Comparison of ENCODE assay signal across 7 mouse cellular contexts in the genomic region with DNA sequence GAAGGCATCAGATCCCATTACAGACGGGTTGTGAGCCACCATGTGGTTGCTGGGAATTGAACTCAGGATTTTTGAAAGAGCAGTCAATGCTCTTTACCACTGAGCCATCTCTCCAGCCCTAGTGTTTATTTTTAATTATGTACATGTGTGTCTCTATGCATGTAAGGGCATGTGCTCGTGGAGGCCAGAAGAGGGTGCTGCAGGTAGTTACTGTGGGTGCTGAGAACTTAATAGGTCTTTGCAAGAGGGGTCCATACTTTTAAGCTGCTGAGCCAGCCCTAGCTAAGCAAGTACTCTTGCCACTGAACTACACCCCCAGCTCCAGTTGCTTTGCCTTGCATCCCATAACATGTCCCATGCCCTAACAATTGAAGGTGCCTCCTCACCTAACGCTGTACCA. TPM values are rescaled to one million over a fixed set of nuclear protein-coding genes. Genes with fewer than 3 reads are reported as not detected.
DNase-seq lines count a peak whose midpoint lies in the region; ATAC-seq lines count a peak whose summit lies in the region.

No protein-coding gene starts in this region.

- no peak for ATAC-seq in megakaryocyte, adult 5-6 weeks (ENCODE audit: poor library complexity, severe bottlenecking)
- ATAC-seq in embryonic facial prominence, embryonic 15.5 days (ENCODE audit: insufficient number of reproducible peaks, low FRiP score, low TSS enrichment, low read depth) = no peak
- ATAC-seq in limb, embryonic 12.5 days (ENCODE audit: insufficient number of reproducible peaks, insufficient read depth, low FRiP score, low TSS enrichment, low read depth) = no peak

- H3K9me3 ChIP-seq in megakaryocyte, embryonic 14.5 days = no peaks in the 10 kb centered on the region
- H3K9me3 ChIP-seq in embryonic facial prominence, embryonic 15.5 days (replicated peaks) = no peaks in the 10 kb centered on the region
- no peaks in the 10 kb centered on the region for H3K9me3 ChIP-seq in limb, embryonic 12.5 days

- 0 out of 2 replicates have a peak overlapping the region, but pooled peaks have one; percentile 74 for H3K9ac ChIP-seq in embryonic facial prominence, embryonic 15.5 days
- H3K9ac ChIP-seq in limb, embryonic 12.5 days (replicated peaks) = no peak overlapping the region

- H3K27me3 ChIP-seq in megakaryocyte, embryonic 14.5 days (replicated peaks) = no peaks in the 10 kb centered on the region
- no peaks in the 10 kb centered on the region for H3K27me3 ChIP-seq in embryonic facial prominence, embryonic 15.5 days
- H3K27me3 ChIP-seq in limb, embryonic 12.5 days = no peaks in the 10 kb centered on the region
- H3K27me3 ChIP-seq in splenic B cell, adult 2 months (ENCODE audit: control insufficient read depth, insufficient read depth, low read length, poor library complexity, severe bottlenecking) = no peaks in the 10 kb centered on the region

- WGBS in embryonic facial prominence, embryonic 15.5 days = 69% methylated on average over 3 of the region's 3 CpGs
- WGBS in limb, embryonic 12.5 days = 78% methylated on average over 3 of the region's 3 CpGs

- H3K4me2 ChIP-seq in embryonic facial prominence, embryonic 15.5 days (replicated peaks) = peak overlapping the region; percentile 88
- H3K4me2 ChIP-seq in limb, embryonic 12.5 days = peak overlapping the region; percentile 85

- H3K4me1 ChIP-seq in megakaryocyte, embryonic 14.5 days = peaks cover 80% of the 10 kb centered on the region
- peaks cover 20% of the 10 kb centered on the region for H3K4me1 ChIP-seq in embryonic facial prominence, embryonic 15.5 days
- H3K4me1 ChIP-seq in limb, embryonic 12.5 days (replicated peaks) = peaks cover 16% of the 10 kb centered on the region

- peak overlapping the region; percentile 96 for H3K4me3 ChIP-seq in megakaryocyte, embryonic 14.5 days (replicated peaks)
- peak overlapping the region; percentile 69 for H3K4me3 ChIP-seq in embryonic facial prominence, embryonic 15.5 days (replicated peaks)
- peak overlapping the region; percentile 69 for H3K4me3 ChIP-seq in limb, embryonic 12.5 days (replicated peaks)

- H3K36me3 ChIP-seq in megakaryocyte, embryonic 14.5 days (replicated peaks; ENCODE audit: low read length) = peaks cover 82% of the 10 kb centered on the region
- peaks cover 70% of the 10 kb centered on the region for H3K36me3 ChIP-seq in embryonic facial prominence, embryonic 15.5 days
- H3K36me3 ChIP-seq in limb, embryonic 12.5 days = peaks cover 75% of the 10 kb centered on the region
- peaks cover 3% of the 10 kb centered on the region for H3K36me3 ChIP-seq in splenic B cell, adult 2 months (ENCODE audit: control insufficient read depth, insufficient read depth, low read length, poor library complexity, severe bottlenecking)

- peak overlapping the region; percentile 90; the same call in 1 of the 2 replicates for H3K27ac ChIP-seq in embryonic facial prominence, embryonic 15.5 days (replicated peaks)
- 0 out of 2 replicates have a peak overlapping the region, but pooled peaks have one; percentile 91 for H3K27ac ChIP-seq in limb, embryonic 12.5 days

- peak; percentile 33 for DNase-seq in splenic B cell, adult 2 months (ENCODE audit: low read depth, low spot score)
- no peak for DNase-seq in testis, postnatal 14 days (ENCODE audit: low spot score)
- no peak for DNase-seq in right cerebral cortex, postnatal 4 days

RNA-seq across cellular contexts. Expression of gene Mri1, which starts 1.3 kb away (rescaled TPM):
- 106 and 208 TPM in 2 replicates for polyA plus RNA-seq in megakaryocyte, embryonic 14.5 days (2012; ENCODE audit: insufficient read depth, low replicate concordance)
- total RNA-seq in megakaryocyte, adult 5-6 weeks (2015) = 11.6 and 13.5 TPM in 2 replicates
- total RNA-seq in megakaryocyte, adult 5-6 weeks (2017) = 4.0 and 4.9 TPM in 2 replicates
- 61.2 and 62.6 TPM in 2 replicates for polyA plus RNA-seq in embryonic facial prominence, embryonic 15.5 days (2015; fragmentation: Nextera tagmentation; extraction: Ambion mirVana)
- 78.4 and 80.1 TPM in 2 replicates for polyA plus RNA-seq in limb, embryonic 12.5 days (2016; fragmentation: Nextera tagmentation; extraction: Ambion mirVana)

RNA-seq across cellular contexts. Expression of gene D8Ertd738e, which starts 6.3 kb away (rescaled TPM):
- 80.4 and 326 TPM in 2 replicates for polyA plus RNA-seq in megakaryocyte, embryonic 14.5 days (2012; ENCODE audit: insufficient read depth, low replicate concordance)
- 169 and 188 TPM in 2 replicates for total RNA-seq in megakaryocyte, adult 5-6 weeks (2015)
- 99.7 and 113 TPM in 2 replicates for total RNA-seq in megakaryocyte, adult 5-6 weeks (2017)
- polyA plus RNA-seq in embryonic facial prominence, embryonic 15.5 days (2015; fragmentation: Nextera tagmentation; extraction: Ambion mirVana) = 314 and 349 TPM in 2 replicates
- polyA plus RNA-seq in limb, embryonic 12.5 days (2016; fragmentation: Nextera tagmentation; extraction: Ambion mirVana) = 338 and 352 TPM in 2 replicates

RNA-seq across cellular contexts. Expression of gene Ccdc130, which starts 14.3 kb away (rescaled TPM):
- 4.8 and 20.9 TPM in 2 replicates for polyA plus RNA-seq in megakaryocyte, embryonic 14.5 days (2012; ENCODE audit: insufficient read depth, low replicate concordance)
- total RNA-seq in megakaryocyte, adult 5-6 weeks (2015) = 18.7 and 22.8 TPM in 2 replicates
- 17.8 and 22.5 TPM in 2 replicates for total RNA-seq in megakaryocyte, adult 5-6 weeks (2017)
- 24.1 and 28.5 TPM in 2 replicates for polyA plus RNA-seq in embryonic facial prominence, embryonic 15.5 days (2015; fragmentation: Nextera tagmentation; extraction: Ambion mirVana)
- 19.0 and 20.3 TPM in 2 replicates for polyA plus RNA-seq in limb, embryonic 12.5 days (2016; fragmentation: Nextera tagmentation; extraction: Ambion mirVana)

RNA-seq across cellular contexts. Expression of gene Zswim4, which starts 19.0 kb away (rescaled TPM):
- polyA plus RNA-seq in megakaryocyte, embryonic 14.5 days (2012; ENCODE audit: insufficient read depth, low replicate concordance) = 14.1 and 16.0 TPM in 2 replicates
- total RNA-seq in megakaryocyte, adult 5-6 weeks (2015) = 6.2 and 6.5 TPM in 2 replicates
- 8.9 and 9.4 TPM in 2 replicates for total RNA-seq in megakaryocyte, adult 5-6 weeks (2017)
- 15.8 and 17.7 TPM in 2 replicates for polyA plus RNA-seq in embryonic facial prominence, embryonic 15.5 days (2015; fragmentation: Nextera tagmentation; extraction: Ambion mirVana)
- 33.1 and 34.3 TPM in 2 replicates for polyA plus RNA-seq in limb, embryonic 12.5 days (2016; fragmentation: Nextera tagmentation; extraction: Ambion mirVana)
